Mouse (Mus musculus) embryo, embryonic 9.5 days (tissue): ENCODE results near the gene Rxrg.

Experiments used
- DNase-seq: peaks from one replicate; pipeline ENCODE4 v3.0.0-alpha.2; 2017; ENCODE audit errors: extremely low spot score

Gene Rxrg

GRCm38 (mm10) chr1:167644866-167645537 lies 46.8 kb downstream of the Rxrg start:
- DNase-seq, result peak; percentile 82

DNA sequence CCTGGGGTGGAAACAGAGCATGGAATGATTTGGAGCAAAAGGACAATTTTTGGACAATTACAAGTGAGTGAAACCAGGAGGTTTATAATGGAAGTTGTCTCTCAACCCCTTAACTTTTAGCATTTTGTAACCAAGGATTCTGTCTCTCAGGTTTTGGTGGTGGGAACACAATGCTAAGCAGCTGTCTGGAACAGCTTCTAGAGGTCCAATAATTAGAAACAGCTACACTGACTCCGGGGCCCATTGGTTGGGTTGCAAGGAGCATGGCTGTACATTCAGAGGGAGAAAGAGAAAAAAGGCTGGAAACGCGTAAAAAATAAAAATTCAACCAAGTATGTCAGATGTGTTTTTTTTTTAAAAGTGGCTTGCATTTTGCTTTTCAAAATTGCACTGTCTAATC lies 50.5 kb downstream of the Rxrg start:
- DNase-seq, result no peak

DNA sequence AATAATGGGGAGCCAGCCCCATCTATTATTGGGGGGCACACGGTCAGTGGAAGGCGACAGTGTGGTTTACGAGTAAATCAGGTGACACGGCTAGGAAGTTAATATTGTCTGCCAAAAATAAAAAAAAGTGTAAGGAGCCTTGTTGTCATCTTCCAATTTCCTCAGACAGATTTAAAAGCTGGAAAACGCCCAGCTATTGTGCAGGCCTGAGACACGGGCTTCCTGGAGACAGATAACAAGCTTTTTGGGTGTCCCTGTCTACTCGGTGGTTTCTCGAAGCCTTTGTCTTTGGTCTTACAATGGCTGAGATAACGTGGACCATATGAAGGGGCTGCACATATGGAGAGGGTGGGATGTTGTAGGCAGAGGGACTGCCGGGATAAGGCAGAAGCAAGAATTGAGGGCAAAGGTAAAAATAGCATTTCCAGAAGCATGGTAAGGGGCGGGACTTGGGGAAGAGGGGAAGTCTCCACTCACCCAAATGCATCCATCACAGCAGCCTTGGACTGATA lies 51.0 kb downstream of the Rxrg start:
- no peak for DNase-seq

DNA sequence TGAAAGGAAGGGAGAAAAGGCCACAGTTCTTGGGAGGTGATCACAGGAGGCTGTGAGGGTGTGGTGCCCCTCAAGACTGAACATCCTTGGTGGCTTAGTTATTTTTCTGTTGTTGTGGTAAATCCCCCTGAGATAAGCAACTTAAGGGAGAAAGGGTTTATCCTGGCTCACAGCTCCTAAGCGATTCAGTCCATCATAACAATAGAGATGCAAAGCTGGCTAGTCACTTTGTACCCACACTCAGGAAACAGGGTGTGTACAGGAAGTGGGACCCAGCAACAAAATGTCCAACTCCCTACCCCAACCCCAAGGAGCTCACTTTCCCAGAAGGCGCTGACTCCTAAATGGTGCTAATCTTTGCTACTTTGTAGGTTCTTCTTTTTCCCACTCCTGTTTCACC lies 54.2 kb downstream of the Rxrg start:
- DNase-seq, result no peak

DNA sequence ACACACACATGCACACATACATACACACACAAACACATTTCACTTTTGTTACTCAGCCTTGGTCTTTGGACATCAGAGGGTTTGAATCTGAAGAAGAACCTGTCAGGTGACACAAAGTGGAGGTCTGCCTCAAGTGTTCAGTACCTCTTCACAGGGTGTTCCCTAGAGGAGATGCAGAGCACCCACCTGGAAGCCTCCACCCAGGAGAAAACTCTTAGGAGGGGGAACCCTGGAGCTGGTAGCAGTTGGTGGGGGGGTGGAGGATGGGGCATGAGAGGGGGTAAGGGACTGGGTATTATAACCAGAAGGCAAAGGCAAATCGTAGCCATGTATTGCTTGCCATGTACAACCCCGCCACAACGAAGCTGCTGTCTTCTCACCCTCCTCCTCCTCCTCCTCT lies 60.9 kb downstream of the Rxrg start:
- no peak for DNase-seq

DNA sequence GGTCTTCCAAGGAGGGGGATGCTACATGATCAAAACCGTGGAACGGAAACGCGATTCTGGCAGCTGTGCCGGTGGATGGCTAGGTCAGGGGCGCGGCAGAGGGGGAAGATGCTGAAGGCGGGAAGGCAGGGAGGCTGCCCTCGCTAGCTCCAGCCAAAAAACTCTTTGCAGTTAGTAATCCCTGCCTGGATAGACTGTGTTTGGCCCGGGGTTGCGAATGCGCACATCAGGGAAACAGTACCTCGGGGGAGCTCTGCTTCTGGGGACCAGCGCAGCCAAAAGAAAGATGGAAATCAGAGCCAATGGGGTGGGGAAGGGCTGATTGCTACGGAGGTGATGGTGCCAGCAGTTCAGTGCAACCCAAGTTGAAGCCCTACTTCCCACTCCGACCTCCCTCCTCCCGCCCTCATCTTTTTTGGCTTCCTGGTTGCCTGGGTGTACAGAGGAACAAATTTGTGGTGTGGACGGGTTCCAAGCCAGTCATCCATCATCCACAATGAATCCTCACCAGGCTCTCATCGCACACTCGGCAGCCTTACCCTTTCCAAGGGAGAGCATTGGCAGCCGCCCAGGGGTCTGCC lies 62.4 kb downstream of the Rxrg start:
- DNase-seq, result peak; percentile 28

DNA sequence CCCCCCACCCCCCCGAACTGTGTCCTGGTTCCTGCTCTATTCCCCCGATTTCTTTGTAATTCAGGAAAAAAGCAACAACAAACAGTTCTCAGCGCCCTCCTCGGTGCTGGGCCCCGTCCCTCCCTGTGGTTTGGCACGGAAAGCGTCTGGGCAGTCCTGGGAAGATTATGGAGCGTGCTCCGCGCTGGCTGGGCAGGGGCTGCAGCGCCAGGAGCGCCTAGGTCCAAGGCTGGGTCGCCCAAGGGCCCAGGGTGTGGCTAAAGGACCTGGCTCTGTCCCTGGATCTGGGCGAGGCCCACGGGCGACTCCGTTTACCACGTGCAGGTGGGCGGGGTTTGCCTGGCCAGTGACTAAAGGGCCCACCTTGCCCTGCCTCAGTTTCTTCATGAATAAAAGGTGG lies 62.9 kb downstream of the Rxrg start:
- peak; percentile 7 for DNase-seq

- DNase-seq, result no peak
Measured at GRCm38 (mm10) chr1:167663136-167663535, 65.0 kb downstream of the Rxrg start.

- peak; percentile 56 for DNase-seq
Measured at GRCm38 (mm10) chr1:167669796-167670195, 71.6 kb downstream of the Rxrg start.

DNA sequence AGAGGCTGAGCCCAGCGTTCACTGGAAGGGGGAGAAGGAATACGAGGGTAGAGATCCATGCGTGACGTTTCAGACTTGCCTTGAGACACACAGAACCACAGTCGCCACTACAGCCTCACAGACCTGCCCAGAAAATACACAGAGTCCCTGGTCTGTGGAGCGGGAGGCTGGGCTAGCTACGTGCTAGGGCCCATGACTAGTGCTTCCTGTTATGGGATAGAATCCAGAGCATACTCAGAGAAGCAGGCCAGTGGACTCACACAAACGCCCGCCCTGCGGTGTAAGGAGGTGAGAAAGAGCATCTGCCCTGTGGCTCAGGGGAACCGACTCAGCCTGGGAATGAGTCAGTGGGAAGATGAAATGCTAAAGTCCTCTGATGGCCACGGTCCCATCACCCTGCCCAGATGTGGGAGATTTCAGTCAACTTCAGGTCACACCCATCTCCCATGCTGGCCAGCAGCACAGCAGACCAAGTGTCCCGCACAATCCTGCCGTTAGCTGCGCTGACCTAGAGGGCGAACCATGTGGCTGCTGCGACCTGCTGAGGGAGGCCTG lies 74.3 kb downstream of the Rxrg start:
- no peak for DNase-seq

- DNase-seq, result no peak
Measured at GRCm38 (mm10) chr1:167679061-167679460, 80.9 kb downstream of the Rxrg start.

DNA sequence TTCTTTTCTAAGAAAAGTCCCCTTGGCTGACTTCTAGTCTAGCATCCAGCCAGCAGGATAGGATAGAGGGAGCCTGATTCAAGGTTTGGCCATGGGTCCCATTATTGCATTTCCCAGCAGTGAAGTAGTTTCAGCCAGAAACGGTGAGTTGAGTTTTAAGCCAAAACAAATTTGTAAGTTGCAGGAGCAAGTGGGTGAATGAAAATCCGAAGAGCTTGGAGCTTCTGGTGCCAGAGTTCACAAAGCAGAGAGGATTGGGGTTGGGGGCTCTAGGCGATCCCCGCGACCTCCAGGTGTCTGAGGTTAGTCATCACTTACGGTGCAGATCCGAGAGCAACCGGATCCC lies 89.8 kb downstream of the Rxrg start:
- DNase-seq, result peak; percentile 46

DNA sequence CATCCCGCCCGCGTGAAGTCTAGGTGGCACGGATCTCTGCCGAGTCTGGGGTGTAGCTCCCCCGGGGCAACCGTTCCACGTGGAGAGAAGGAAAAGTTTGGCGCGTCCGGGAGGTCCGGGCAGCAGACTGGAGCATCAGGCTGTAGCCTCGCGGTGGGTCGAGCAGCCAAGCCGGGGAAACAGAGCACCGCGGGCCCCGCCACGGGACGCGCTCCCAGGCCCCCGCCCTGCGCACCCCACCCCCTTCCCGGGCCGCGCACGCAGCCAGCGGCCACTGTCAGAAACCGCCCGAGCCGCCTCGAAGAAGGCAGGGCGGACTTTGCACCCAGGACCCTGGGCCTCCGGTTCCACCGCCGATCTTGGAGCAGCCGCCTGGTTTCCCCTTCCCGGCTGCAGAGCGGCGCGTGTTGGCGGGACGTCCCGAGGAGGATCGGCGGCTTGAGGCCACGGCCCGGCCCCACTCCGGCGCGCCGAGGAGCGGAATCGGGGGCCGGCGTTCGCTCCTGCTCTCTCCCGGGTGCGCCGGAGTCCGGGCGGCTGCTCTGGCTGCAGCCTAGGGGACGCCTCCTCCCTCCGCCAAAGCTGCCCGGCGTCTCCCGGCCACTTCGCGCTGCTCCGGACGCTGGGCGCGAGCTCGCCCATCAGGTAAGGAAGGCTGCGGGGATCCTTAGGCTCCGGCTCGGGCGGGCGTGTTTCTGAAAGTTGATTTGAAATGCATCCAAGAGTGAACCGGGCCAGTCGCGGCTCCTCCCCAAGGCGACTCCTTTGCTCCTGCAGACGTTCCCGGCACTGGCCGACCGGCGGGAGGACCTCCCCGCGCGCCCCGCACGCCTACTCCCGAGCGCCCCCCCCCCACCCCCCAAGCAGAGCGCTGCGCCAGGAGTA lies 90.4 kb downstream of the Rxrg start:
- DNase-seq, result peak; percentile 64

DNA sequence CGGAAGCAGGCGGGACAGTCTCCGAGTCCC lies 90.9 kb downstream of the Rxrg start, which contains the start of gene Lmx1a:
Gene Lmx1a, plus strand, starts transcription at position 6 of the 30 bp plus-strand sequence.
- no peak for DNase-seq
